Mouse (Mus musculus): ENCODE data around the gene Hsf4. TPM values are rescaled to one million over a fixed set of nuclear protein-coding genes. Genes with fewer than 3 reads are reported as not detected.

Hsf4 gene
- polyA plus RNA-seq, 1 experiment from 2014 or later = not detected

- Histone ChIP-seq H3K9me3 (ENCODE audit: control insufficient read depth, low read length) (no peaks in the 10 kb centered on the region), H3K4me2 (peak within 1 kb of the TSS; percentile 14), H3K27ac (ENCODE audit: low read depth, low read length) (0 out of 2 replicates have a peak within 1 kb of the TSS, but pooled peaks have one; percentile 20), H3K27me3 (ENCODE audit: control insufficient read depth, insufficient read depth, low read length) (no peaks in the 10 kb centered on the region), H3K4me3 (ENCODE audit: low read depth, low read length) (no peak within 1 kb of the TSS; the same call in 1 of the 2 replicates), H3K36me3 (ENCODE audit: control insufficient read depth, insufficient read depth, low read length) (peaks cover 21% of the 10 kb centered on the region), H3K4me1 (ENCODE audit: control insufficient read depth, insufficient read depth, low read length) (peaks cover 8% of the 10 kb centered on the region), H3K9ac (ENCODE audit: low read length) (no peak within 1 kb of the TSS)
- DNase-seq (ENCODE audit: low spot score, missing footprints) = peak; percentile 91
- ATAC-seq (ENCODE audit: low FRiP score) = peak; percentile 65
- 9% methylated on average over 28 of the region's 30 CpGs for WGBS
Observed at GRCm38 (mm10) chr8:105305211-105306145, 35.9 kb downstream of the Hsf4 start, which contains the start of gene Elmo3. Gene Elmo3, plus strand, starts transcription at chr8:105305601.

DNA sequence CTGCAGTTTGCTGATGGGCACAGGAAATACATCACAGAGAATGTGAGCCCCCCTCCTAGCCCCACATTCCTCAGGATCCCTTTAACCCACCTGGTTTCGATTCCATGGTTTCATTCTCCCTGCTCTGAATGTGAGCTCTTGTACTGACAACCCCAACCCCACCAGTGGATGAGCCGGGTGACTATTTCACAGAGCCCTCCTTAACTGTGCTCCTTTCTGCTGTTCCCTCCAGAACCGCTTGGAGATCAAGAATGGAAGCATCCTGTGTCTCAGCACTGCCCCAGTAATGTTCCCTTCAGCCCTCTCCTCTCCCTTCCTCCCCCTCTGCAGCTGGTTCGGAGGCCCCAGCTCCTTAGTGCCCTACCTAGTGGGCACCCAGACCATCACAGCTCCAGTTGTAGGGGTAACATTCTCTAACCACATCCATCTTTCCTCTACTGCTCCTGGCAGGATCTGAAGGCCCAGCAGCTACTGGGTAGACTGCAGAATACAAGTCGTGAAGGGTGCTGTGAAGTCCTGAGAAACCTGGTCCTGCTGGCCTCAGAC, 36.6 kb downstream of the Hsf4 start:
- no peak overlapping the region for H3K9ac ChIP-seq (ENCODE audit: low read length)
- H3K27me3 ChIP-seq (ENCODE audit: control insufficient read depth, insufficient read depth, low read length) = no peaks in the 10 kb centered on the region
- no peaks in the 10 kb centered on the region for H3K9me3 ChIP-seq (ENCODE audit: control insufficient read depth, low read length)
- DNase-seq (ENCODE audit: low spot score, missing footprints) (peak; percentile 77), ATAC-seq (ENCODE audit: low FRiP score) (peak; percentile 23; the same call in 1 of the 2 replicates)
- 0 out of 2 replicates have a peak overlapping the region, but pooled peaks have one; percentile 20 for H3K27ac ChIP-seq (ENCODE audit: low read depth, low read length)
- H3K4me3 ChIP-seq (ENCODE audit: low read depth, low read length) = no peak overlapping the region
- peak overlapping the region; percentile 14; the same call in 1 of the 2 replicates for H3K4me2 ChIP-seq
- H3K36me3 ChIP-seq (ENCODE audit: control insufficient read depth, insufficient read depth, low read length) = peaks cover 18% of the 10 kb centered on the region
- H3K4me1 ChIP-seq (ENCODE audit: control insufficient read depth, insufficient read depth, low read length) = peaks cover 8% of the 10 kb centered on the region
- 61% methylated on average over 5 of the region's 5 CpGs for WGBS

GRCm38 (mm10) chr8:105307670-105308069, 38.1 kb downstream of the Hsf4 start:
- no peak overlapping the region for H3K4me3 ChIP-seq (ENCODE audit: low read depth, low read length)
- WGBS = 94% methylated on average over 13 of the region's 13 CpGs
- no peak overlapping the region for H3K27ac ChIP-seq (ENCODE audit: low read depth, low read length)
- DNase-seq (ENCODE audit: low spot score, missing footprints) (peak; percentile 35), ATAC-seq (ENCODE audit: low FRiP score) (no peak)
- no peak overlapping the region for H3K9ac ChIP-seq (ENCODE audit: low read length)
- H3K4me1 ChIP-seq (ENCODE audit: control insufficient read depth, insufficient read depth, low read length) = peaks cover 8% of the 10 kb centered on the region
- no peaks in the 10 kb centered on the region for H3K27me3 ChIP-seq (ENCODE audit: control insufficient read depth, insufficient read depth, low read length)
- H3K4me2 ChIP-seq = no peak overlapping the region
- H3K36me3 ChIP-seq (ENCODE audit: control insufficient read depth, insufficient read depth, low read length) = peaks cover 9% of the 10 kb centered on the region; the same call in 1 of the 2 replicates
- no peaks in the 10 kb centered on the region for H3K9me3 ChIP-seq (ENCODE audit: control insufficient read depth, low read length)

- Histone ChIP-seq H3K4me3 (ENCODE audit: low read depth, low read length) (no peak overlapping the region), H3K9ac (ENCODE audit: low read length) (no peak overlapping the region), H3K27ac (ENCODE audit: low read depth, low read length) (no peak overlapping the region), H3K4me1 (ENCODE audit: control insufficient read depth, insufficient read depth, low read length) (peaks cover 8% of the 10 kb centered on the region), H3K9me3 (ENCODE audit: control insufficient read depth, low read length) (no peaks in the 10 kb centered on the region), H3K36me3 (ENCODE audit: control insufficient read depth, insufficient read depth, low read length) (peaks cover 13% of the 10 kb centered on the region; the same call in 1 of the 2 replicates), H3K4me2 (no peak overlapping the region), H3K27me3 (ENCODE audit: control insufficient read depth, insufficient read depth, low read length) (no peaks in the 10 kb centered on the region)
- DNase-seq (ENCODE audit: low spot score, missing footprints) (no peak), ATAC-seq (ENCODE audit: low FRiP score) (no peak)
- WGBS = 92% methylated on average over 10 of the region's 10 CpGs
Observed at GRCm38 (mm10) chr8:105308428-105308827, 38.8 kb downstream of the Hsf4 start.

GRCm38 (mm10) chr8:105309142-105309847, 39.7 kb downstream of the Hsf4 start:
- Histone ChIP-seq H3K9me3 (ENCODE audit: control insufficient read depth, low read length) (no peaks in the 10 kb centered on the region), H3K4me3 (ENCODE audit: low read depth, low read length) (no peak overlapping the region), H3K27ac (ENCODE audit: low read depth, low read length) (no peak overlapping the region), H3K36me3 (ENCODE audit: control insufficient read depth, insufficient read depth, low read length) (peaks cover 15% of the 10 kb centered on the region), H3K4me2 (no peak overlapping the region), H3K9ac (ENCODE audit: low read length) (no peak overlapping the region), H3K4me1 (ENCODE audit: control insufficient read depth, insufficient read depth, low read length) (peaks cover 8% of the 10 kb centered on the region), H3K27me3 (ENCODE audit: control insufficient read depth, insufficient read depth, low read length) (no peaks in the 10 kb centered on the region)
- 86% methylated on average over 15 of the region's 15 CpGs for WGBS
- DNase-seq (ENCODE audit: low spot score, missing footprints) = peak; percentile 44
- no peak for ATAC-seq (ENCODE audit: low FRiP score)

GRCm38 (mm10) chr8:105310118-105310517, 40.5 kb downstream of the Hsf4 start:
- no peaks in the 10 kb centered on the region for H3K27me3 ChIP-seq (ENCODE audit: control insufficient read depth, insufficient read depth, low read length)
- 85% methylated on average over 8 of the region's 8 CpGs for WGBS
- no peak overlapping the region for H3K27ac ChIP-seq (ENCODE audit: low read depth, low read length)
- ATAC-seq (ENCODE audit: low FRiP score) (no peak), DNase-seq (ENCODE audit: low spot score, missing footprints) (peak; percentile 44)
- H3K9ac ChIP-seq (ENCODE audit: low read length) = no peak overlapping the region
- H3K36me3 ChIP-seq (ENCODE audit: control insufficient read depth, insufficient read depth, low read length) = peaks cover 15% of the 10 kb centered on the region
- no peak overlapping the region for H3K4me2 ChIP-seq
- H3K4me3 ChIP-seq (ENCODE audit: low read depth, low read length) = no peak overlapping the region
- H3K9me3 ChIP-seq (ENCODE audit: control insufficient read depth, low read length) = no peaks in the 10 kb centered on the region
- peaks cover 8% of the 10 kb centered on the region for H3K4me1 ChIP-seq (ENCODE audit: control insufficient read depth, insufficient read depth, low read length)

- no peak overlapping the region for H3K27ac ChIP-seq (ENCODE audit: low read depth, low read length)
- no peak overlapping the region for H3K4me3 ChIP-seq (ENCODE audit: low read depth, low read length)
- no peak for ATAC-seq (ENCODE audit: low FRiP score)
- 79% methylated on average over 1 of the region's 1 CpGs for WGBS
- no peaks in the 10 kb centered on the region for H3K27me3 ChIP-seq (ENCODE audit: control insufficient read depth, insufficient read depth, low read length)
- peaks cover 15% of the 10 kb centered on the region for H3K36me3 ChIP-seq (ENCODE audit: control insufficient read depth, insufficient read depth, low read length)
- no peak overlapping the region for H3K9ac ChIP-seq (ENCODE audit: low read length)
- H3K4me1 ChIP-seq (ENCODE audit: control insufficient read depth, insufficient read depth, low read length) = no peaks in the 10 kb centered on the region
- no peak overlapping the region for H3K4me2 ChIP-seq
- H3K9me3 ChIP-seq (ENCODE audit: control insufficient read depth, low read length) = no peaks in the 10 kb centered on the region
- peak; percentile 56 for DNase-seq (ENCODE audit: low spot score, missing footprints)
Observed at GRCm38 (mm10) chr8:105311718-105312117, 42.1 kb downstream of the Hsf4 start.

DNA sequence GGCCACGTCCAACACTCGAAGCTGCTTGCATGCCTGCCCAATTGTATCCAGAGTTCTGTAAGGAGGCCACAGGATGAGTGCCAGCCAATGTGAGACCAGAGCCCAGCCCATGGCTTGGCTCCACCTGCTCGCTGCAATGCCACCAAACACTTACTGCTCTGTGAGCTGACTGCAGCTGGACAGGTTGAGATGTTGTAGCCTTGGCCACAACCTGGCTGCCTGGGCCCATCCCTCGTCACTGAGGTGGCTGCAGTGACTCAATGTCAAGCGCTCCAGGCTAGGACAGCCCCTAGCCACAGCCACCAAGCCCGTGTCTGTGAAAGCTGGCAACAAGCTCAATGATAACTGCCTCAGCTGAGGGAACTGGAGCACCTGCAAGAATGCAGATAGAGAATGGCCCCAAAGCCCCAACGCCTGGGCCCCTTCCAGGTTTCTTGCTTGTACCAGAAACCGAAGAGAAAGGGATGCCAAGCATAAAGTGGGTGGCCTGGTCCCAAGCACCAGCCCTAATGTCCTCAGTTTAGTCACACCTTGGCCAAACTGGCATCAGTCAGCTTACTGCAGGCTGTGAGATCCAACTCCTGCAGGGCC, 43.4 kb downstream of the Hsf4 start:
- Histone ChIP-seq H3K9me3 (ENCODE audit: control insufficient read depth, low read length) (no peaks in the 10 kb centered on the region), H3K27me3 (ENCODE audit: control insufficient read depth, insufficient read depth, low read length) (no peaks in the 10 kb centered on the region), H3K4me2 (no peak overlapping the region), H3K4me3 (ENCODE audit: low read depth, low read length) (no peak overlapping the region), H3K36me3 (ENCODE audit: control insufficient read depth, insufficient read depth, low read length) (peaks cover 10% of the 10 kb centered on the region), H3K4me1 (ENCODE audit: control insufficient read depth, insufficient read depth, low read length) (no peaks in the 10 kb centered on the region), H3K9ac (ENCODE audit: low read length) (no peak overlapping the region), H3K27ac (ENCODE audit: low read depth, low read length) (no peak overlapping the region)
- DNase-seq (ENCODE audit: low spot score, missing footprints) (peak; percentile 53), ATAC-seq (ENCODE audit: low FRiP score) (no peak)
- 86% methylated on average over 8 of the region's 8 CpGs for WGBS

Data from midbrain, embryonic 11.5 days (tissue).